Comparison of ENCODE assay signal across 7 mouse cellular contexts in genomic region chr10:66770161-66771030, GRCm38 (mm10).
DNase-seq lines count a peak whose midpoint lies in the region; ATAC-seq lines count a peak whose summit lies in the region.

No protein-coding gene starts in this region.

- H3K4me1 ChIP-seq in embryonic facial prominence, embryonic 11.5 days (ENCODE audit: control insufficient read depth, insufficient read depth, low read length) = no peaks in the 10 kb centered on the region; the same call in 1 of the 2 replicates
- peaks cover 5% of the 10 kb centered on the region; the same call in 1 of the 2 replicates for H3K4me1 ChIP-seq in neural tube, embryonic 12.5 days

- no peak overlapping the region for H3K4me3 ChIP-seq in embryonic facial prominence, embryonic 11.5 days (ENCODE audit: low read depth, low read length)
- H3K4me3 ChIP-seq in neural tube, embryonic 12.5 days = no peak overlapping the region

- no peak overlapping the region for H3K9ac ChIP-seq in embryonic facial prominence, embryonic 11.5 days (replicated peaks; ENCODE audit: low read length)
- no peak overlapping the region for H3K9ac ChIP-seq in neural tube, embryonic 12.5 days

- no peaks in the 10 kb centered on the region for H3K9me3 ChIP-seq in embryonic facial prominence, embryonic 11.5 days (replicated peaks; ENCODE audit: control insufficient read depth, low read length)
- H3K9me3 ChIP-seq in neural tube, embryonic 12.5 days = peaks cover 10% of the 10 kb centered on the region

- no peaks in the 10 kb centered on the region for H3K27me3 ChIP-seq in embryonic facial prominence, embryonic 11.5 days (ENCODE audit: control insufficient read depth, insufficient read depth, low read length)
- no peaks in the 10 kb centered on the region for H3K27me3 ChIP-seq in neural tube, embryonic 12.5 days (replicated peaks)

- DNase-seq in kidney, postnatal 10 days = peak; percentile 38
- no peak for DNase-seq in kidney, adult 8-10 months
- peak; percentile 38 for DNase-seq in embryonic facial prominence, embryonic 11.5 days (ENCODE audit: low spot score)
- DNase-seq in layer of hippocampus, adult 8-10 months (ENCODE audit: low spot score in 2 of 2) = peak; percentile 9 to 12
- DNase-seq in thymus, postnatal 10 days (ENCODE audit: low spot score in 2 of 2) = no peak
- DNase-seq in adrenal gland, adult 8-10 months = no peak

- H3K4me2 ChIP-seq in embryonic facial prominence, embryonic 11.5 days (ENCODE audit: low read depth, low read length) = peak overlapping the region; percentile 0; the same call in 1 of the 2 replicates
- peak overlapping the region; percentile 25; the same call in 1 of the 2 replicates for H3K4me2 ChIP-seq in neural tube, embryonic 12.5 days (replicated peaks)

- H3K36me3 ChIP-seq in embryonic facial prominence, embryonic 11.5 days (replicated peaks; ENCODE audit: control insufficient read depth, insufficient read depth, low read depth, low read length) = no peaks in the 10 kb centered on the region
- no peaks in the 10 kb centered on the region for H3K36me3 ChIP-seq in neural tube, embryonic 12.5 days

- no peak; the same call in 1 of the 2 replicates for ATAC-seq in embryonic facial prominence, embryonic 11.5 days (replicated peaks; ENCODE audit: insufficient number of reproducible peaks, low FRiP score, low TSS enrichment, low read depth)
- ATAC-seq in neural tube, embryonic 12.5 days (ENCODE audit: low FRiP score, low read depth) = no peak

- H3K27ac ChIP-seq in embryonic facial prominence, embryonic 11.5 days (replicated peaks; ENCODE audit: low read depth, low read length) = no peak overlapping the region
- no peak overlapping the region for H3K27ac ChIP-seq in neural tube, embryonic 12.5 days

- WGBS in embryonic facial prominence, embryonic 11.5 days = 32% methylated on average over 21 of the region's 21 CpGs
- WGBS in neural tube, embryonic 12.5 days = 48% methylated on average over 21 of the region's 21 CpGs

Comparison
In these comparisons a context has a peak if more than half of its experiments do, and no peak if none do; other contexts are left out.
1. DNase-seq: peak in kidney, postnatal 10 days (single experiment), embryonic facial prominence, embryonic 11.5 days (single experiment) and layer of hippocampus, adult 8-10 months (2 of 2); none in kidney, adult 8-10 months (0 of 2), thymus, postnatal 10 days (0 of 2) and adrenal gland, adult 8-10 months (single experiment).